Mouse (Mus musculus): ENCODE results near the gene Creb1. TPM values are rescaled to one million over a fixed set of nuclear protein-coding genes. Genes with fewer than 3 reads are reported as not detected.

Creb1 gene
- polyA plus RNA-seq, 1 experiment from 2014 or later: 59.9 TPM

GRCm38 (mm10) chr1:64616881-64617714 lies 84.7 kb downstream of the Creb1 start, which contains the start of gene Mettl21a:
Gene Mettl21a (minus strand): TSS chr1:64617242.
- Histone ChIP-seq H3K4me3 (ENCODE audit: low read depth, low read length) (peak within 1 kb of the TSS; percentile 68), H3K4me2 (replicated peaks; ENCODE audit: low read depth, low read length) (peak within 1 kb of the TSS; percentile 42), H3K27ac (ENCODE audit: low read depth, low read length) (peak within 1 kb of the TSS; percentile 83), H3K36me3 (ENCODE audit: control insufficient read depth, insufficient read depth, low read length) (0 out of 2 replicates have a peak, but pooled peaks cover 3% of the 10 kb centered on the region), H3K4me1 (replicated peaks; ENCODE audit: control insufficient read depth, insufficient read depth, low read length) (no peaks in the 10 kb centered on the region), H3K27me3 (ENCODE audit: control insufficient read depth, insufficient read depth, low read length) (no peaks in the 10 kb centered on the region), H3K9me3 (ENCODE audit: control insufficient read depth, low read length) (no peaks in the 10 kb centered on the region), H3K9ac (ENCODE audit: low read depth, low read length) (peak within 1 kb of the TSS; percentile 86)
- DNase-seq (ENCODE audit: low spot score): peak; percentile 89
- ATAC-seq (ENCODE audit: low FRiP score): peak; percentile 94
- WGBS: under 1% methylated on average over 66 of the region's 72 CpGs

GRCm38 (mm10) chr1:64617715-64617984 lies 85.2 kb downstream of the Creb1 start:
- Histone ChIP-seq H3K9ac (ENCODE audit: low read depth, low read length) (peak overlapping the region; percentile 86), H3K9me3 (ENCODE audit: control insufficient read depth, low read length) (no peaks in the 10 kb centered on the region), H3K4me1 (replicated peaks; ENCODE audit: control insufficient read depth, insufficient read depth, low read length) (no peaks in the 10 kb centered on the region), H3K27ac (ENCODE audit: low read depth, low read length) (peak overlapping the region; percentile 83), H3K36me3 (ENCODE audit: control insufficient read depth, insufficient read depth, low read length) (0 out of 2 replicates have a peak, but pooled peaks cover 3% of the 10 kb centered on the region), H3K4me2 (replicated peaks; ENCODE audit: low read depth, low read length) (peak overlapping the region; percentile 42), H3K4me3 (ENCODE audit: low read depth, low read length) (peak overlapping the region; percentile 68), H3K27me3 (ENCODE audit: control insufficient read depth, insufficient read depth, low read length) (no peaks in the 10 kb centered on the region)
- peak; percentile 90 for ATAC-seq (ENCODE audit: low FRiP score)
- under 1% methylated on average over 15 of the region's 15 CpGs for WGBS
- DNase-seq (ENCODE audit: low spot score): peak; percentile 90

GRCm38 (mm10) chr1:64618226-64618625 lies 85.8 kb downstream of the Creb1 start:
- H3K4me2 ChIP-seq (replicated peaks; ENCODE audit: low read depth, low read length): no peak overlapping the region
- no peaks in the 10 kb centered on the region for H3K27me3 ChIP-seq (ENCODE audit: control insufficient read depth, insufficient read depth, low read length)
- ATAC-seq (ENCODE audit: low FRiP score) (no peak), DNase-seq (ENCODE audit: low spot score) (no peak)
- no peak overlapping the region for H3K4me3 ChIP-seq (ENCODE audit: low read depth, low read length)
- H3K9ac ChIP-seq (ENCODE audit: low read depth, low read length): no peak overlapping the region
- 0 out of 2 replicates have a peak, but pooled peaks cover 3% of the 10 kb centered on the region for H3K36me3 ChIP-seq (ENCODE audit: control insufficient read depth, insufficient read depth, low read length)
- WGBS: 85% methylated on average over 3 of the region's 3 CpGs
- H3K27ac ChIP-seq (ENCODE audit: low read depth, low read length): no peak overlapping the region
- no peaks in the 10 kb centered on the region for H3K9me3 ChIP-seq (ENCODE audit: control insufficient read depth, low read length)
- no peaks in the 10 kb centered on the region for H3K4me1 ChIP-seq (replicated peaks; ENCODE audit: control insufficient read depth, insufficient read depth, low read length)

- ATAC-seq (ENCODE audit: low FRiP score) (no peak), DNase-seq (ENCODE audit: low spot score) (no peak)
- Histone ChIP-seq H3K9ac (ENCODE audit: low read depth, low read length) (no peak overlapping the region), H3K36me3 (ENCODE audit: control insufficient read depth, insufficient read depth, low read length) (no peaks in the 10 kb centered on the region), H3K27me3 (ENCODE audit: control insufficient read depth, insufficient read depth, low read length) (no peaks in the 10 kb centered on the region), H3K4me1 (replicated peaks; ENCODE audit: control insufficient read depth, insufficient read depth, low read length) (no peaks in the 10 kb centered on the region), H3K4me3 (ENCODE audit: low read depth, low read length) (no peak overlapping the region), H3K27ac (ENCODE audit: low read depth, low read length) (no peak overlapping the region), H3K4me2 (replicated peaks; ENCODE audit: low read depth, low read length) (no peak overlapping the region), H3K9me3 (ENCODE audit: control insufficient read depth, low read length) (no peaks in the 10 kb centered on the region)
- 88% methylated on average over 5 of the region's 5 CpGs for WGBS
Measured at GRCm38 (mm10) chr1:64621116-64621515, 88.7 kb downstream of the Creb1 start.

GRCm38 (mm10) chr1:64623558-64624435 lies 91.4 kb downstream of the Creb1 start:
- 54% methylated on average over 12 of the region's 12 CpGs for WGBS
- Histone ChIP-seq H3K36me3 (ENCODE audit: control insufficient read depth, insufficient read depth, low read length) (no peaks in the 10 kb centered on the region), H3K4me2 (replicated peaks; ENCODE audit: low read depth, low read length) (no peak overlapping the region), H3K4me1 (replicated peaks; ENCODE audit: control insufficient read depth, insufficient read depth, low read length) (no peaks in the 10 kb centered on the region), H3K27ac (ENCODE audit: low read depth, low read length) (no peak overlapping the region), H3K4me3 (ENCODE audit: low read depth, low read length) (no peak overlapping the region), H3K27me3 (ENCODE audit: control insufficient read depth, insufficient read depth, low read length) (no peaks in the 10 kb centered on the region), H3K9ac (ENCODE audit: low read depth, low read length) (no peak overlapping the region), H3K9me3 (ENCODE audit: control insufficient read depth, low read length) (no peaks in the 10 kb centered on the region)
- ATAC-seq (ENCODE audit: low FRiP score) (no peak), DNase-seq (ENCODE audit: low spot score) (no peak)

GRCm38 (mm10) chr1:64625214-64625613 lies 92.8 kb downstream of the Creb1 start:
- no peak for DNase-seq (ENCODE audit: low spot score)
- Histone ChIP-seq H3K36me3 (ENCODE audit: control insufficient read depth, insufficient read depth, low read length) (no peaks in the 10 kb centered on the region), H3K27me3 (ENCODE audit: control insufficient read depth, insufficient read depth, low read length) (no peaks in the 10 kb centered on the region), H3K4me2 (replicated peaks; ENCODE audit: low read depth, low read length) (no peak overlapping the region), H3K4me3 (ENCODE audit: low read depth, low read length) (no peak overlapping the region), H3K9me3 (ENCODE audit: control insufficient read depth, low read length) (no peaks in the 10 kb centered on the region), H3K4me1 (replicated peaks; ENCODE audit: control insufficient read depth, insufficient read depth, low read length) (no peaks in the 10 kb centered on the region), H3K27ac (ENCODE audit: low read depth, low read length) (no peak overlapping the region), H3K9ac (ENCODE audit: low read depth, low read length) (no peak overlapping the region)
- no peak for ATAC-seq (ENCODE audit: low FRiP score)

- Histone ChIP-seq H3K27me3 (ENCODE audit: control insufficient read depth, insufficient read depth, low read length) (no peaks in the 10 kb centered on the region), H3K9ac (ENCODE audit: low read depth, low read length) (no peak overlapping the region), H3K36me3 (ENCODE audit: control insufficient read depth, insufficient read depth, low read length) (no peaks in the 10 kb centered on the region), H3K4me2 (replicated peaks; ENCODE audit: low read depth, low read length) (no peak overlapping the region), H3K27ac (ENCODE audit: low read depth, low read length) (no peak overlapping the region), H3K4me3 (ENCODE audit: low read depth, low read length) (no peak overlapping the region), H3K9me3 (ENCODE audit: control insufficient read depth, low read length) (no peaks in the 10 kb centered on the region), H3K4me1 (replicated peaks; ENCODE audit: control insufficient read depth, insufficient read depth, low read length) (no peaks in the 10 kb centered on the region)
- ATAC-seq (ENCODE audit: low FRiP score) (no peak), DNase-seq (ENCODE audit: low spot score) (no peak)
- 83% methylated on average over 5 of the region's 5 CpGs for WGBS
Measured at GRCm38 (mm10) chr1:64631526-64631925, 99.1 kb downstream of the Creb1 start.

GRCm38 (mm10) chr1:64633237-64633636 lies 100.8 kb downstream of the Creb1 start:
- H3K9ac ChIP-seq (ENCODE audit: low read depth, low read length): no peak overlapping the region
- H3K4me2 ChIP-seq (replicated peaks; ENCODE audit: low read depth, low read length): no peak overlapping the region
- no peak for DNase-seq (ENCODE audit: low spot score)
- 84% methylated on average over 3 of the region's 3 CpGs for WGBS
- no peak for ATAC-seq (ENCODE audit: low FRiP score)
- no peak overlapping the region for H3K4me3 ChIP-seq (ENCODE audit: low read depth, low read length)
- no peaks in the 10 kb centered on the region for H3K9me3 ChIP-seq (ENCODE audit: control insufficient read depth, low read length)
- no peaks in the 10 kb centered on the region for H3K27me3 ChIP-seq (ENCODE audit: control insufficient read depth, insufficient read depth, low read length)
- H3K27ac ChIP-seq (ENCODE audit: low read depth, low read length): no peak overlapping the region
- no peaks in the 10 kb centered on the region for H3K36me3 ChIP-seq (ENCODE audit: control insufficient read depth, insufficient read depth, low read length)
- no peaks in the 10 kb centered on the region for H3K4me1 ChIP-seq (replicated peaks; ENCODE audit: control insufficient read depth, insufficient read depth, low read length)
